Mouse (Mus musculus) lung, embryonic 16.5 days (tissue): Measurements from ENCODE around the gene Cmss1. TPM values are rescaled to one million over a fixed set of nuclear protein-coding genes. Genes with fewer than 3 reads are reported as not detected.

ENCODE experiments used
- ATAC-seq: fragments of 200-750 bp; cut with Nextera tagmentation; 2 replicates; pipeline ENCODE4 v1.8.0; 2017; ENCODE audit warnings: low read depth, mild to moderate bottlenecking, moderate library complexity
- H3K27ac ChIP-seq: fragments of 300-500 bp; sonication (generic); 2 replicates; pipeline ENCODE4 v1.5.1; 2014; ENCODE audit warnings: mild to moderate bottlenecking, control low read depth, low read length
- H3K27me3 ChIP-seq: fragments of 300-500 bp; sonication (generic); 2 replicates; pipeline ENCODE4 v1.6.1; 2014; ENCODE audit warnings: low read depth, low read length, mixed read lengths; ENCODE audit not compliant: control insufficient read depth, insufficient read depth
- H3K36me3 ChIP-seq: fragments of 300-500 bp; sonication (generic); 2 replicates; pipeline ENCODE4 v1.6.1; 2014; ENCODE audit warnings: low read length; ENCODE audit not compliant: control insufficient read depth, insufficient read depth
- H3K4me1 ChIP-seq: fragments of 300-500 bp; sonication (generic); replicated peaks from 2 replicates; pipeline ENCODE4 v1.6.1; 2014; ENCODE audit warnings: low read length, mixed read lengths; ENCODE audit not compliant: control insufficient read depth, insufficient read depth
- H3K4me2 ChIP-seq: fragments of 300-500 bp; sonication (generic); 2 replicates; pipeline ENCODE4 v1.6.1; 2014; ENCODE audit warnings: low read depth, low read length, control low read depth
- H3K4me3 ChIP-seq: fragments of 300-500 bp; sonication (generic); 2 replicates; pipeline ENCODE4 v1.5.1; 2014; ENCODE audit warnings: mild to moderate bottlenecking, low read length, control low read depth
- H3K9ac ChIP-seq: fragments of 300-500 bp; sonication (generic); 2 replicates; pipeline ENCODE4 v1.6.1; 2014; ENCODE audit warnings: low read length, control low read depth
- H3K9me3 ChIP-seq: fragments of 300-500 bp; sonication (generic); 2 replicates; pipeline ENCODE4 v1.6.1; 2016; ENCODE audit warnings: low read length; ENCODE audit not compliant: control insufficient read depth
- WGBS: fragments of 180-500 bp; shearing (Covaris S2); extraction: QIAGEN DNeasy Blood & Tissue Kit; methylation state at CpG from one replicate; pipeline ENCODE4 v1.1.7; 2014; 5-methylcytosine and 5-hydroxymethylcytosine counted together
- polyA plus RNA-seq: library from polyadenylated mRNA; unstranded; fragments of >200 nt; fragmentation: Nextera tagmentation; extraction: Ambion mirVana; gene quantifications from 2 replicates; pipeline ENCODE4 v1.2.1, GENCODE M21; 2015

Gene Cmss1
- polyA plus RNA-seq, 1 experiment from 2014 or later: 48.5 TPM

GRCm38 (mm10) chr16:57384274-57384673 lies 222.4 kb downstream of the Cmss1 start:
- Histone ChIP-seq H3K27ac (no peak overlapping the region), H3K27me3 (no peaks in the 10 kb centered on the region), H3K36me3 (no peaks in the 10 kb centered on the region), H3K4me1 (peaks cover 6% of the 10 kb centered on the region), H3K9me3 (no peaks in the 10 kb centered on the region), H3K4me2 (no peak overlapping the region), H3K9ac (no peak overlapping the region), H3K4me3 (no peak overlapping the region)
- ATAC-seq: no peak
- WGBS: 65% methylated on average over 2 of the region's 2 CpGs

- 48% methylated on average over 8 of the region's 8 CpGs for WGBS
- H3K4me3 ChIP-seq: no peak overlapping the region
- no peak overlapping the region for H3K4me2 ChIP-seq
- no peaks in the 10 kb centered on the region for H3K9me3 ChIP-seq
- H3K9ac ChIP-seq: no peak overlapping the region
- H3K27me3 ChIP-seq: no peaks in the 10 kb centered on the region
- ATAC-seq: no peak
- H3K27ac ChIP-seq: no peak overlapping the region
- H3K4me1 ChIP-seq: peaks cover 6% of the 10 kb centered on the region
- H3K36me3 ChIP-seq: no peaks in the 10 kb centered on the region
These were observed 223.2 kb downstream of the Cmss1 start for GRCm38 (mm10) chr16:57383266-57383971.

- Histone ChIP-seq H3K9ac (no peak overlapping the region), H3K4me2 (no peak overlapping the region), H3K27me3 (no peaks in the 10 kb centered on the region), H3K36me3 (no peaks in the 10 kb centered on the region), H3K4me1 (peaks cover under 1% of the 10 kb centered on the region), H3K4me3 (no peak overlapping the region), H3K9me3 (no peaks in the 10 kb centered on the region), H3K27ac (no peak overlapping the region)
- ATAC-seq: no peak
- WGBS: 78% methylated on average over 9 of the region's 9 CpGs
These were observed 227.9 kb downstream of the Cmss1 start for GRCm38 (mm10) chr16:57378631-57379330.

- H3K27me3 ChIP-seq: no peaks in the 10 kb centered on the region
- H3K9ac ChIP-seq: no peak overlapping the region
- WGBS: 85% methylated on average over 7 of the region's 7 CpGs
- no peak overlapping the region for H3K4me2 ChIP-seq
- no peak for ATAC-seq
- no peaks in the 10 kb centered on the region for H3K4me1 ChIP-seq
- H3K36me3 ChIP-seq: no peaks in the 10 kb centered on the region
- H3K27ac ChIP-seq: no peak overlapping the region
- H3K9me3 ChIP-seq: no peaks in the 10 kb centered on the region
- no peak overlapping the region for H3K4me3 ChIP-seq
These were observed 231.3 kb downstream of the Cmss1 start for GRCm38 (mm10) chr16:57375248-57375837.

GRCm38 (mm10) chr16:57372156-57372555 lies 234.5 kb downstream of the Cmss1 start:
- 73% methylated on average over 3 of the region's 3 CpGs for WGBS
- no peaks in the 10 kb centered on the region; the same call in 1 of the 2 replicates for H3K4me1 ChIP-seq
- H3K27ac ChIP-seq: no peak overlapping the region
- H3K9me3 ChIP-seq: no peaks in the 10 kb centered on the region
- no peak overlapping the region for H3K4me2 ChIP-seq
- no peaks in the 10 kb centered on the region for H3K27me3 ChIP-seq
- no peak overlapping the region for H3K4me3 ChIP-seq
- H3K36me3 ChIP-seq: no peaks in the 10 kb centered on the region
- no peak overlapping the region for H3K9ac ChIP-seq
- ATAC-seq: no peak

GRCm38 (mm10) chr16:57369846-57370496 lies 236.7 kb downstream of the Cmss1 start:
- ATAC-seq: no peak
- peaks cover 2% of the 10 kb centered on the region; the same call in 1 of the 2 replicates for H3K4me1 ChIP-seq
- WGBS: 70% methylated on average over 8 of the region's 8 CpGs
- H3K4me2 ChIP-seq: no peak overlapping the region
- no peaks in the 10 kb centered on the region for H3K9me3 ChIP-seq
- no peak overlapping the region for H3K9ac ChIP-seq
- H3K27ac ChIP-seq: no peak overlapping the region
- H3K36me3 ChIP-seq: no peaks in the 10 kb centered on the region
- no peaks in the 10 kb centered on the region for H3K27me3 ChIP-seq
- no peak overlapping the region for H3K4me3 ChIP-seq

GRCm38 (mm10) chr16:57366941-57367694 lies 239.5 kb downstream of the Cmss1 start:
- Histone ChIP-seq H3K27ac (no peak overlapping the region), H3K27me3 (no peaks in the 10 kb centered on the region), H3K36me3 (no peaks in the 10 kb centered on the region), H3K9me3 (no peaks in the 10 kb centered on the region), H3K4me1 (peaks cover 10% of the 10 kb centered on the region; the same call in 1 of the 2 replicates), H3K4me2 (no peak overlapping the region), H3K9ac (no peak overlapping the region), H3K4me3 (no peak overlapping the region)
- ATAC-seq: no peak
- WGBS: 44% methylated on average over 18 of the region's 18 CpGs

- no peak overlapping the region for H3K4me3 ChIP-seq
- H3K36me3 ChIP-seq: no peaks in the 10 kb centered on the region
- H3K9me3 ChIP-seq: no peaks in the 10 kb centered on the region
- no peak for ATAC-seq
- no peak overlapping the region for H3K4me2 ChIP-seq
- peaks cover 10% of the 10 kb centered on the region; the same call in 1 of the 2 replicates for H3K4me1 ChIP-seq
- no peak overlapping the region for H3K27ac ChIP-seq
- WGBS: 66% methylated on average over 6 of the region's 6 CpGs
- no peak overlapping the region for H3K9ac ChIP-seq
- no peaks in the 10 kb centered on the region for H3K27me3 ChIP-seq
These were observed 240.5 kb downstream of the Cmss1 start for GRCm38 (mm10) chr16:57366141-57366540.
